Mouse (Mus musculus): Measurements from ENCODE around the gene Apbb2. TPM values are rescaled to one million over a fixed set of nuclear protein-coding genes. Genes with fewer than 3 reads are reported as not detected.

Apbb2 gene
- polyA plus RNA-seq, 2 experiments from 2014 or later = 5.0 TPM; not detected in 1

DNA sequence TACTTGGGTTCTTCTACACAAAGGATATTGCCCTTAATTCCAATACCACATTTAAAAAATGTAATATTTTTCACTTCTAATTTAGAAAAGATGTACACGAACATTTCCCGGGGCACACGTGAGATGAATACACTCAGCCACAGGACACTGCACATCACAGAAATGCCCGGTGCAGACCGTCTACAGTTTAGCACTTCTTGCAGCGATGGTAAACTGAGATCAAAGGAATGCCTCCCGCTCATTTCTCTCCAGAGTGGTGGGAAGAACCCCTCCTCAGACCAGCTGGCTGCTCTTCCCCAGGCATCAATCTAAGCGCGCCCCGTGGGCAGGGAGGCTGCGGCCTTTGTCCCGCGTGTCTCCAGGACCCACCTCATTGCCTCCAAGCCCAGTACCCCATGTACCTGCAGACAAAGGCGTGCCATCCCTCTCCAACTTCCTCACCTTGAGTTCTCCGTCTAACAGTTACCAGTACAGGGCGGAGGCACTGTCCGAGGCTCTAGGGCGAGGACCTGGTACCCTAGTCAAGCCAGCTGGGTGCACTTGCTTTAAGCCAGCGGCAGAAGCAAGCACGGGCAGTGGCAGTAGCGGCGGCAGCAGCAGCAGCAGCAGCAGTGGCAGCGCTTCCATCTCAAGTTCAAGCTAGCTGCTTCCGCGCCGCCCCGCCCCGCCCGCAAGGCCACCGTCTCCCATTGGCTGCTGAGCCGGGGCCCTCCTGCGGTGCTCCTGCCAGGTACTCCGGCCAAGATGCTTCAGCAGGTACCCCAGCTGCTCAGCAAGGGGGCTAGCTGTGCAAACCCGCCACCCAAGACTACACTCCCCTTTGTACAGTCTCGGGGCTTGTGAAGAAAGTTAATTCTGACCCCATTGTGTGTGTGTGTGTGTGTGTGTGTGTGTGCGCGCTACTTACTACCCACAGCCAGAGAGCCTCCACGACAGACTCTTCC, 281.3 kb downstream of the Apbb2 start:
- ATAC-seq = peak; percentile 52

DNA sequence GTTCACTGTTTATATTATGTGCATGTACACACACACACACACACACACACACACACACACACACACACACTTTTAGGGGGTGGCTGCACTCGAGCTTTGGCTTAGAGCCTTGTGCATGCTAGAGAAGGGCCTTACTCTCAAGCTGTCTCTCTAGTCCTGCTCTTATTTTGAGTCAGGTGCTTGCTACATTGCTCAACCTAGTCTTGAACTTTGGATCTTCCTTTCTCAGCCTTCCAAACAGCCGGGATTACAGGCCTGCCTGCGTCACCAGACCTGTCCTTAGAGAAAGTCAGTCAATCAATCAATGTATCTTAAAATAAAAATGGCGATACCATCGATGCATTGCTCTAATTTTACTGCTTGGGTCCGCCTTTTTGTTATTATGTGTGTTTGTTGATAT, 287.8 kb downstream of the Apbb2 start:
- ATAC-seq = no peak

GRCm38 (mm10) chr5:66328766-66329165, 289.8 kb downstream of the Apbb2 start:
- no peak for ATAC-seq

DNA sequence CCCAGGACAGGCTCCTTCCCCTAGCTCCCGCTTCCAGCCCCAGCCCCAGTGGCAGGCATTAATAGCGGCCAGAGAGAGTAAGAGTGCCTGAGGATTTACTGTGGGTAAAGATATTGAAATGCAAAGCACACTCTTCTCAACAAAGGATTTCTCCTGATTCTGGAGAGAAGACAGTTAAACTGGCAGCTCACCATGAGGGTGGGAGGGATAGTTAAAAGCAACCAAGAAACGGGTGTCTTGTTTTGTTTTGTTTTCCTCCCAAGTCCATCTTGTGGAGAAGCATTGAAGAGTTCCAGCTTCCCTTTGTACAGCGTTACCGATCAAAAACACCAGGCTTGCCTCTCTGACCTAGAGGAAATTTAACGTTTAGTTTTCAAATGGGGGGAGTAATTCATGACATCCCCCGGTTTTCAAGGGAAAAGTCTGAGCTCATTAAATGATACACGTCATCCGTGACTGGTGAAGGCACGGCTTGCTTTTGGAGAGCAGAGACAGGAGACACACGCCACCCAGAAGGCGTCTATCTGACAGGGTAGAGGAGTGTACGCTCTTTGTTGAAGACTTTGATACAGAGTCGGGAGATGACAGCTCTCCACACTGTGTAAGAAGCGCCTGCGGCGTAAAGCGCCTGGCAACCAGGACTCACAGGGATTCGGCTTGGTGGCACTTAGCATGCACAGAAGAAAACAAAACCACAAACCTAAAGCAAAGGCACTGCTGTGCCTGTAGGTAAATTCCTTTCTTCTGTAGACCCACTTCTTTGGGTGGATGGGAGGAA, 290.4 kb downstream of the Apbb2 start:
- no peak for ATAC-seq

- ATAC-seq = no peak
Observed at GRCm38 (mm10) chr5:66326395-66326794, 292.2 kb downstream of the Apbb2 start.

- ATAC-seq = no peak
Observed at GRCm38 (mm10) chr5:66323603-66324002, 295.0 kb downstream of the Apbb2 start.

DNA sequence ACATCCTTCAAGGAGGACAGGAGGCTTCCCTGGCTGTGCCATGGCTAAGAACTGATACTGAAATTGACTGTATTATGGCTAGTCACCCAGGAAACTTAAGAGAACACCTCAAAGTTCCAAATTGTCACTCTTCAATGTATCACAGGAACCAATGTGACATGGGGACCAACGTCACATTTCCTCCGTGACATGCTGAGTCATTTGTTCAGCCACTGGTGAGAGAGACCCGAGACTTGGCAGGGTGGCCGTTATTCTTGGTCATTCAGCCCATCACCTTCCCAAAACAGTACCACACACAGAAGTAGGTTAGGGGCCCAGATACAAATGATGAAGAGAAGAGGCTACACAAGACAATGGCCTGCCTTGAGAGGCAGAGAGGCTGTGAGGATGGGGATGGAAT, 295.5 kb downstream of the Apbb2 start:
- no peak for ATAC-seq

DNA sequence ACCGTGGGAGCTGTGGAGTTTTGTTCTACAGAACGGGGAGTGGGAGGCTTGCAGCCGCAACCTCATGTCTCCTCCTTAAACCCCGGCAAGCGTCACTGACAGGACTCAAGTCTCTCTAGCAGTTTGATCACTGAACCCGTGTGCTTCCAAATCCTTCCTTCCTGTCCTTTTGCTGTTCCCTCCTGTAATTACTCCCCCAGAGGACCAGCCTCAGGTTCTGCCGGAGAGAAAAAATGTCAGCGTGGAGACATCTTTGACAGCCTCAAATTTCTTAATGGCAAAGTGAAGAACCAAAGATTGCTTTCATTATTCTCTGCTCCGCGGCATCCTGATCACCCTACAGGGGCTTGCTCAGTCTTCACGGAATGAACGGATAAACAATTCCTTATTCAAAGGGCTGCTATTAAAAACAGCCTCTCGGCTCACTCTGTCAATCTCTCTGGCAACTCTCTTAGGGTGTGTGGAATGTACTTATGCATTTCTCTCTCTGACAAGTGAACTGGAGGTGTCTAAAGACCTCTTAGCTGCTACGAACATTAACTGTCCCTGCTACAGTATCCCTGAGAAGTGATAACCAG, 298.7 kb downstream of the Apbb2 start:
- ATAC-seq = no peak

DNA sequence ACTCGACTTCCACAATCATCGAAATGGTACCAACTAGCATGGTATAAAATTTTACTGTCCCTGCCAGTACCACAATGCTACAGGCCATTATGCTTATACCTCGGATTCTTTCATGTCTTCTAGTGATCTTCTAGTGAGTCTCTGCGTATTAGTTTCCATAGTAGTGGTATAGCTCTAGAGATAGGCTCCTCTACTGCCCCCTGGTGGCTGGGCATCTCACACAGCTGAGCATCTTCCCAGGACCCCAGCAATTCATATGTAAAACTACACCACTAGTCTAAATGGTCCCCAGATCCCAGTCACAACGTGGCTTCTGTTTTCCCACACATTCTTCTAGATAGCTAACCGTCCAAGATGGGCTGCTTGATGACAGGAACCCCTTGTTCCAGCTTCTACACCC, 299.2 kb downstream of the Apbb2 start:
- no peak for ATAC-seq

DNA sequence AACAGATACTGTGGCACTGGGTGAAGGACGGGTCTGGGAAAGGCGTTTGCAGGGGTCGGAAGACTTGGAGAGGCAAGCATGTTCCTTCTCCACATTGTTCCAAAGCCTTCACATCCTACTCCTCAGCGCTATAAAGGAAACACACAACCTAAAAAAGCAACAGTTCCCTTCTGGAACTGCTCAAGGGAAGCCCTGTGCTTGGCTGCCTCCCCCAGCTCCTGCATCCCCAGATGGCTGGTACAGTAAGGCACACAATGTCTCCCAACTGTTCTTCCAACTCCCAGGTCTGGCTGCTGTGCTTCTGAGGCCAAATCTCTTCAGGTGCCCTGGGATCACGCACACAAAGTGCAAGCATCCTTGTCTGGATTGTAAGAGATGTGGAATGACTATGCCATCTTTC, 302.8 kb downstream of the Apbb2 start:
- no peak for ATAC-seq

GRCm38 (mm10) chr5:66310806-66311205, 307.8 kb downstream of the Apbb2 start:
- ATAC-seq = no peak

DNA sequence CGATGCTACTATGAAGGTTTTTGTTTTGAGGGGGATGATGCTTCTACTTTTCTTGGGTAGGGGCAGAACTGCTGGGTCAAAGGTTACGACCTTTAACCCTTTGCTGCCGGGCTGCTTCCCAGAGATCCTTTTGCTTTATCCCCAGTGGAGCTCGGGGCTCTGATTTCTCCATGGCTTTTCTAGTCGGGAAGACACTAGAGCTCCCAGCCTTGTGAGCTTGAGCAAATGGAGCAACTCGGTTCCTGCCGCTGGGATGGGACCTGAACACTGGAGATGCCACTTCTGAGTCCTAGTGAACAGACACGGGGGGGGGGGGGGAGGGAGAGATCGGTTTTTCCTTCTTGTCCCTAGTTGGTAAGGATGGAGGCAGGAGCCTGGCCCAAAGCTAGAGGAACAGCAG, 308.3 kb downstream of the Apbb2 start:
- ATAC-seq = no peak

DNA sequence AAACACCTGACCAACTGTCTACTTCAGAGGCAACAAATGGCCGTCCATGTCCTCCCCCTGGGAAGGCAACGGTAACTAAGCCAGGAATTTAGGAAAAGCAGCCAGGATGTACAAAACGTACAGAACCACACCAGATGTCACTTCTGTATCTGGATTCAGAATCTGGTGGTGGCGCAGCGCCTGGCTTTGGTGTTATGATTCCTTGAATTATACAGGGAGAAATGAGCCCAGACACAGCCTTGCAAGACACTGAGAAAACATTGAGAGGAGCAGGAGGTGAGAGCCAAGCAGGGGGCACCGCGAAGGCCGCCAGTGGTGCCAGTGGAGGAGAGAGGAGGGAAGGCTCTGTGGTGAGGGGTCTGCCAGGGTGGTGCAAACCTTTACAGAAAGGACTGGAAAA, 313.1 kb downstream of the Apbb2 start:
- ATAC-seq = no peak

DNA sequence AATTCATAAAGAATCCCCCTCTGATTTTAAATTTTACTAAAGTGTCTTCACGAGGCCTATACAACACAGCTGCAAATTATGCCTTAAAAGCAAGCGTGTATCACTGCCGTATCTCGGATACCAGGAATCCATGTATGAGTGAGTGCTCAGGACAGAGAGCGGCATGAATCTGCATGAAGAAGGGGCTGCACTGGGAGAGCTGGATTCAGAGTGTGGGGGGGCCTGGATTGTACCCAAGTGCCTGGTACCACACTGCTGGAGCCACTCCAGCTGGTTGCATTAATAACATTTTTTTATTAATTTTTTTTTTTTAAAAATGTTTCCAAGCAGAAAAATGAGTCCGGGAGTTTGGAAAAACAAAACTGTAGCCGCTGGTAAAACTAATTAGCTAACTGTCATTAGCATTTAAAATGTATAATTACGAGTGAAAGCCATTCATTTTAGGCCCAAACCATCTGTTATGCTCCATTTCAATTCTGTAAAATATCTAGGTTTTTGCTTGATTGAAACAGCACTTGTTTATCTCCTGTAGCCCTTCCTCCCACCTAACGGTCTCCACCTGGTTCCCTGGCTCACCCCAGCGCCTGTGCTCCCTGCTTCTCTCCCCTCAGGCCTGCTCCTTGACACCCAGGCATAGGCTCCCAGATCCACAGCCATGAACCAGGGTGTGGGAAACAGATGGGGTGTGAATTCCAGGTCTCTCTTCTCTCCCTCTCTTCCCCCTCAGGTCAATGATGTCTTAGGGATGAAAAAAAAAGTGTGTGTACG, 314.1 kb downstream of the Apbb2 start:
- no peak for ATAC-seq

GRCm38 (mm10) chr5:66302873-66303272, 315.7 kb downstream of the Apbb2 start:
- no peak for ATAC-seq

DNA sequence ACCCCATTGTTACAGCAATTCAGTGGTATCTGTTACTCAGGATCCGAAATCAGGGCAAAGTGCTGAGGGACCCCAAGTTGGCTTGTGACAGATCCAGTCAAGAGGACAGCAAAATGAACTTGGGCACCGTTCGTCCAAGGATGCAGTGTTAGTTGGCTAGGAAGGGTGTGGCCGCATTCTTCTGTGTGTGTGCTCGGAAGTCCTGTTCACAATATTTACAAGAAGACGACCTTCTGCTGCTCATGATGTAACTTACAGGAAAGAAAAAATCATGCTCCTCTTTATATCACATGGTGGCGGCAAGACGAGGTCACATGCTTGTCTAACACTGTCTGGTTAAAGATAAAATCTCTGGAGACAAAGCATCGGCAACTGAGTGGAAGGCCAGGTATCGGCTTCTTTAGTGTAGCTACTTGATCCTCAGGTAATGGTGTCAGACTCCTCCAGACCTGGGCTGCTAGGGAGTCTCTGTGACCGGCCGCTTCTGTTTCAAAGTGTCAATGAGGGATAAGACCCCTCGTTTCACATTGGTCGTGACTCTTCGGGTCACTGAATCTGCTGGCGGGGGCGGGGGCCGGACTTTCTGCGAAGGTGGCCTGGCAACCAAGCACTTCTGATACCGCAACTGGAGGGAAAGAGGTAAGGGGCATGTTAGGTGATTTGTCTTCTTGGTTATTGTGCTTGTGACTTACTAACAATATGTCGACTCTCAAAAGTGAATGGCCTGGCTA, 316.3 kb downstream of the Apbb2 start:
- no peak for ATAC-seq

DNA sequence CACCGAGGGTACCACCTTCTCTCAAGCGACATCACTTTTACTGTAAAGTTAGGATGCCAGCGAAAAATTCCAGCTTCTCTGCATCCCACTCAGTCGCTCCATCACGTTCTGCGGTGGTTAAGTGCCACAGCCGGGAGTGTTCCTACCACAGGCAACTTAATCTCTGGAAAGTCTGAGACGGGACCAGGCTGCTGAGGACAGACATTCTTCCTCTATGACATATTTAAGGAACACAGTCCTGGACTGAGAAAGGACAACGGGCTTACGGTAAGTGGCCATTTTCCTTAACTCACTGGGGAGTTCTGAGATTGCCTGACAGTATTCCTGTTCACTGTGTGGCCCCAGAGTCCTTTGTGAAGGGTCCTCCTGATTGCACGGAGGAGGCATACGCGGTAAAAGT, 318.0 kb downstream of the Apbb2 start:
- no peak for ATAC-seq

- no peak for ATAC-seq
Observed at GRCm38 (mm10) chr5:66298856-66299255, 319.7 kb downstream of the Apbb2 start.

DNA sequence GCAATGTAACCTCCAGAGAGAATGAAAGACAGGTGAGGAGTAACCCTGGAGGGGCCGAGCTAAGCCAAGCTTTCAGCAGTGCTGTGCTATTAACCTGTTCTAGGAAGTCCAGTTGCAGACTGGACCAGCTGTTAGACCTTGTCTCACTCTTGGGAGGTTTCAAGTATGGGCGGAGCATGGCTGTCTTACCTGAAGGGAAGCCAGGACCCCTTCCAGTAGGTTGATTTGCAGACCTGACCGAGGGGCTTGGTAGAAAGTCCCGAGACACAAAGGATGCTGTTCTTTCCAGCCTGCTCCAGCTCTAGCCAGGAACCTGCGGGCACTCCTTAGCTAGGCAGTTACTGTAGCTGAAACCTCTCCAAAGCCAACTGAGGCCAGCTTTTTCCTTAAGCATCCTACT, 322.5 kb downstream of the Apbb2 start:
- no peak for ATAC-seq

DNA sequence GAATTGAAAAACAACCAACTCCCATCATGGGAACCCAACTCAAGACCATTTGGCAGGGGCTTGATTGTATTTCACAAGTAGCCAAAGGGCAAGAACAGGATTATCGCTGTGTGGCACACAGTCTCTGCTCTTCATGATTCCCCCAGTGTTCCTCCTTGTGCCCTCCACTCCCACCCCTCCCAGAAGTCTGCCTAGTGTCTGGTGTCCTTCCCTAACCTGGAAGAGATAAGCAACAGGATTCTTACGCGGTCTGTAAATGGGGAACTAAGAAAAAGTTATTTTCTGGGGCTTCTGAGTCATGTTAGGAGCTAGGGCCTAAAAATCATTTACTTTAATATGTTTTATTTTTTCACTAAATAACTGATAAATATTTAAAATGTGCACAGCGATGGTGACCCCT, 323.6 kb downstream of the Apbb2 start:
- ATAC-seq = no peak

GRCm38 (mm10) chr5:66294106-66294625, 324.4 kb downstream of the Apbb2 start:
- ATAC-seq = no peak

GRCm38 (mm10) chr5:66280742-66281141, 337.8 kb downstream of the Apbb2 start:
- no peak for ATAC-seq
